Mouse (Mus musculus) embryonic facial prominence, embryonic 13.5 days (tissue): ENCODE measurements around the gene Dgcr8. TPM values are rescaled to one million over a fixed set of nuclear protein-coding genes. Genes with fewer than 3 reads are reported as not detected.
A peak's percentile ranks its signal among the peaks of the same experiment; 100 is the strongest.

ENCODE experiments used
- ATAC-seq: fragments of 200-750 bp; cut with Nextera tagmentation; 2 replicates; pipeline ENCODE4 v1.8.0; 2017; ENCODE audit warnings: low read depth; ENCODE audit not compliant: insufficient number of reproducible peaks, insufficient read depth, low FRiP score, low TSS enrichment
- H3K27ac ChIP-seq: fragments of 300-500 bp; sonication (generic); 2 replicates; pipeline ENCODE4 v1.5.1; 2015; ENCODE audit warnings: moderate library complexity, mild to moderate bottlenecking, inconsistent platforms
- H3K27me3 ChIP-seq: fragments of 300-500 bp; sonication (generic); 2 replicates; pipeline ENCODE4 v1.6.1; 2015; ENCODE audit warnings: mild to moderate bottlenecking, inconsistent platforms
- H3K36me3 ChIP-seq: fragments of 300-500 bp; sonication (generic); 2 replicates; pipeline ENCODE4 v1.6.1; 2015; ENCODE audit warnings: mild to moderate bottlenecking, inconsistent platforms
- H3K4me1 ChIP-seq: fragments of 300-500 bp; sonication (generic); 2 replicates; pipeline ENCODE4 v1.6.1; 2015; ENCODE audit warnings: inconsistent platforms
- H3K4me2 ChIP-seq: fragments of 300-500 bp; sonication (generic); 2 replicates; pipeline ENCODE4 v1.6.1; 2015; ENCODE audit warnings: moderate library complexity, mild to moderate bottlenecking, inconsistent platforms
- H3K4me3 ChIP-seq: fragments of 300-500 bp; sonication (generic); 2 replicates; pipeline ENCODE4 v1.5.1; 2015; ENCODE audit warnings: mild to moderate bottlenecking, inconsistent platforms
- H3K9ac ChIP-seq: fragments of 300-500 bp; sonication (generic); 2 replicates; pipeline ENCODE4 v1.6.1; 2015; ENCODE audit warnings: mild to moderate bottlenecking, inconsistent platforms
- H3K9me3 ChIP-seq: fragments of 300-500 bp; sonication (generic); 2 replicates; pipeline ENCODE4 v1.6.1; 2016; ENCODE audit warnings: inconsistent platforms
- WGBS: fragments of 180-500 bp; shearing (Covaris S2); methylation state at CpG from one replicate; pipeline ENCODE4 v1.1.7; 2015; ENCODE audit warnings: mixed read lengths; 5-methylcytosine and 5-hydroxymethylcytosine counted together
- polyA plus RNA-seq: library from polyadenylated mRNA; unstranded; fragments of >200 nt; fragmentation: Nextera tagmentation; extraction: Ambion mirVana; gene quantifications from 2 replicates; pipeline ENCODE4 v1.2.1, GENCODE M21; 2015

The Dgcr8 gene
- polyA plus RNA-seq, 1 experiment from 2014 or later = 38.6 TPM

DNA sequence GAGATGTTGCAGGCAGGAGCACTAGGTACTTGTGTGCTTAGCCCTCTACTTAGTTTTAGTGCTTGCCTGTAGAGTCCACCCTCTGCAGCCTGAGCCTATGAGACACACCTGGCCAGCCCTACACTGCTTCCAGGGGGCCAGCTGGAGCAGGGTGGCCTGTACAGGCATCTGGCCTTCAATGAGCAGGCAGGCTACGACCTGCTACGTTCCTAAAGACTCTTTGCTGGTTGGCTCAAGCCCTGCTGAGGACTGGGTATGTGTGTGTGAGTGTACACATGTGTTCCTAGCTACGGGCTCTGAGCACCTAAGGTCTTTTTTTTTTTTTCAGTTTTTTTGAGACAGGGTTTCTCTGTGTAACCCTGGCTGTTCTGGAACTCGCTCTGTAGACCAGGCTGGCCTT, 57.6 kb downstream of the Dgcr8 start:
- H3K27me3 ChIP-seq = no peaks in the 10 kb centered on the region
- H3K9ac ChIP-seq = no peak overlapping the region
- no peak overlapping the region for H3K27ac ChIP-seq
- WGBS = 85% methylated on average over 4 of the region's 4 CpGs
- peaks cover 40% of the 10 kb centered on the region for H3K4me1 ChIP-seq
- no peaks in the 10 kb centered on the region for H3K9me3 ChIP-seq
- no peak for ATAC-seq
- peaks cover 23% of the 10 kb centered on the region for H3K36me3 ChIP-seq
- no peak overlapping the region for H3K4me2 ChIP-seq
- no peak overlapping the region for H3K4me3 ChIP-seq

- no peak overlapping the region for H3K27ac ChIP-seq
- H3K9me3 ChIP-seq = no peaks in the 10 kb centered on the region
- no peak overlapping the region for H3K4me3 ChIP-seq
- H3K4me2 ChIP-seq = no peak overlapping the region
- WGBS = 84% methylated on average over 3 of the region's 3 CpGs
- no peaks in the 10 kb centered on the region for H3K27me3 ChIP-seq
- ATAC-seq = no peak
- no peak overlapping the region for H3K9ac ChIP-seq
- peaks cover 27% of the 10 kb centered on the region for H3K36me3 ChIP-seq
- H3K4me1 ChIP-seq = peaks cover 36% of the 10 kb centered on the region
These were observed 58.0 kb downstream of the Dgcr8 start for GRCm38 (mm10) chr16:18231047-18231446.

DNA sequence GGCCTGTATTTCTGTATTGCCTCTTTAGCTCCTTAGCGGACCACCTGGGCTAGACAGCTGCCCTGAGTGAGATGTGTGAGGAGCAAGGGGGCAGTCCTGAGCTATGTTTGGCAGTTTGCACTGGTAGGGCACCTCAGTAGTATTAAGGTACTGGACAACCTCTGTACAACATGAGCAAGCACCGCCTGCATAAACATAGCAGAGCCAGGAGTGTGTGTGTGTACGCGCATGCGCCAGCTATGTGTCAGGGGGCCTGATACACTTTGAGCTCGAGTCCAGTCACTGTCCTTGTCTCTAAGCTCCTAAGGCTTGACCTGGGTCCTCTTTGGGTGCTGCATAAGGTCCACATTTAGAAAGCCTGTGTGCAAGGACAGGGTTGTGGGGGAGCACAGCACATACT, 58.4 kb downstream of the Dgcr8 start:
- ATAC-seq = no peak
- H3K4me3 ChIP-seq = no peak overlapping the region
- WGBS = 89% methylated on average over 6 of the region's 6 CpGs
- H3K27ac ChIP-seq = no peak overlapping the region
- H3K36me3 ChIP-seq = peaks cover 31% of the 10 kb centered on the region
- no peaks in the 10 kb centered on the region for H3K27me3 ChIP-seq
- peaks cover 31% of the 10 kb centered on the region for H3K4me1 ChIP-seq
- no peak overlapping the region for H3K4me2 ChIP-seq
- no peak overlapping the region for H3K9ac ChIP-seq
- H3K9me3 ChIP-seq = no peaks in the 10 kb centered on the region

- no peak overlapping the region for H3K4me2 ChIP-seq
- WGBS = 78% methylated on average over 11 of the region's 11 CpGs
- H3K9me3 ChIP-seq = no peaks in the 10 kb centered on the region
- H3K27ac ChIP-seq = no peak overlapping the region
- ATAC-seq = no peak
- peaks cover 41% of the 10 kb centered on the region for H3K36me3 ChIP-seq
- H3K9ac ChIP-seq = 0 out of 2 replicates have a peak overlapping the region, but pooled peaks have one; percentile 3
- H3K27me3 ChIP-seq = no peaks in the 10 kb centered on the region
- no peak overlapping the region for H3K4me3 ChIP-seq
- peaks cover 31% of the 10 kb centered on the region for H3K4me1 ChIP-seq
These were observed 59.4 kb downstream of the Dgcr8 start for GRCm38 (mm10) chr16:18229622-18230021.

DNA sequence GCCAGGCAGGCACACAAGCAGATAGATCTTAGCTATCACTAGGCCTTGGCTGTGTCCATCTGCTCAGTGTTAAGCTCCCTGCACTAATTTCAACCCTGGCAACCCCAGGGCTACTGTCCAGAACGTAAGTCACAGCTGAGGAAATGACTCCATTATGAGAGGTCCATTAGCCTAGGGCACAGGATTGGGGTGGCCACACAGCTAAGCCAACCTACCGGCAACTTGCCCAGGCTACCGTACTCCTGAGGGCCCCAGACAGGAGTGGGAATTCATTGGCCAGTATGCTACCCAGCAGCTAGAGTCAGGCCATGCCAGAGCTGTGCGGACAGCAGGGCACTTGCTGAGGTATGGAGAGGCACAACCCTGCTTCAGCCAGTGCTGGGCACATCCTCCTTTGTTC, 60.2 kb downstream of the Dgcr8 start:
- H3K9me3 ChIP-seq = no peaks in the 10 kb centered on the region
- H3K9ac ChIP-seq = no peak overlapping the region
- no peak overlapping the region for H3K4me3 ChIP-seq
- H3K4me1 ChIP-seq = peaks cover 25% of the 10 kb centered on the region
- H3K4me2 ChIP-seq = no peak overlapping the region
- peaks cover 49% of the 10 kb centered on the region for H3K36me3 ChIP-seq
- WGBS = 86% methylated on average over 4 of the region's 4 CpGs
- ATAC-seq = no peak
- no peak overlapping the region for H3K27ac ChIP-seq
- no peaks in the 10 kb centered on the region for H3K27me3 ChIP-seq

- peaks cover 58% of the 10 kb centered on the region for H3K36me3 ChIP-seq
- H3K4me1 ChIP-seq = peaks cover 17% of the 10 kb centered on the region
- H3K9me3 ChIP-seq = no peaks in the 10 kb centered on the region
- H3K9ac ChIP-seq = no peak overlapping the region
- no peak overlapping the region for H3K27ac ChIP-seq
- no peaks in the 10 kb centered on the region for H3K27me3 ChIP-seq
- WGBS = 92% methylated on average over 20 of the region's 20 CpGs
- no peak overlapping the region for H3K4me3 ChIP-seq
- H3K4me2 ChIP-seq = no peak overlapping the region
- ATAC-seq = no peak
These were observed 61.1 kb downstream of the Dgcr8 start for GRCm38 (mm10) chr16:18227897-18228422.

DNA sequence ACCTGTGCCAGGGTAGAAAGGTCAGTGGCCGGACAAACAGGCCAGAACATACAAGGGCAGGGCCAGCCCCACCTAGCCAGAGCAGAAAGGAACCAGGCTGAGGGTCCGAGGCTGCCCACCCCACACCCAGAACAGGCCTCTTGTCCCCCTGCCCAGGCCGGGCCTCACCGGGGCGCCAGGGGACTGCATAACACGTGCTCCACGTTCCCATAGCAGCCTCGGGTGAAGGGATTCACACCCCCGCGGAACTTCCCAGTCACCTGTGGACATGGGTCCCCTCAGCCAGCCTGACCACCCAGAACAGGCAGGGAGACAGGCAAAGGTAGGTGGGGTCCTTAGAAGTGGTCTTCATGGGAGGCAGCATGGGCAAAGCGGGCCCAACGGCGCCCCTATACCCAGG, 61.9 kb downstream of the Dgcr8 start:
- Histone ChIP-seq H3K4me3 (no peak overlapping the region), H3K9me3 (no peaks in the 10 kb centered on the region), H3K27ac (no peak overlapping the region), H3K4me2 (no peak overlapping the region), H3K9ac (no peak overlapping the region), H3K36me3 (peaks cover 66% of the 10 kb centered on the region), H3K27me3 (no peaks in the 10 kb centered on the region), H3K4me1 (peaks cover 17% of the 10 kb centered on the region)
- WGBS = 96% methylated on average over 13 of the region's 13 CpGs
- no peak for ATAC-seq

- no peak overlapping the region for H3K4me3 ChIP-seq
- H3K27ac ChIP-seq = no peak overlapping the region
- H3K9me3 ChIP-seq = no peaks in the 10 kb centered on the region
- ATAC-seq = no peak
- no peak overlapping the region for H3K4me2 ChIP-seq
- H3K9ac ChIP-seq = no peak overlapping the region
- peaks cover 10% of the 10 kb centered on the region for H3K4me1 ChIP-seq
- H3K36me3 ChIP-seq = peaks cover 64% of the 10 kb centered on the region
- 85% methylated on average over 11 of the region's 11 CpGs for WGBS
- H3K27me3 ChIP-seq = no peaks in the 10 kb centered on the region
These were observed 66.9 kb downstream of the Dgcr8 start for GRCm38 (mm10) chr16:18222188-18222587.

DNA sequence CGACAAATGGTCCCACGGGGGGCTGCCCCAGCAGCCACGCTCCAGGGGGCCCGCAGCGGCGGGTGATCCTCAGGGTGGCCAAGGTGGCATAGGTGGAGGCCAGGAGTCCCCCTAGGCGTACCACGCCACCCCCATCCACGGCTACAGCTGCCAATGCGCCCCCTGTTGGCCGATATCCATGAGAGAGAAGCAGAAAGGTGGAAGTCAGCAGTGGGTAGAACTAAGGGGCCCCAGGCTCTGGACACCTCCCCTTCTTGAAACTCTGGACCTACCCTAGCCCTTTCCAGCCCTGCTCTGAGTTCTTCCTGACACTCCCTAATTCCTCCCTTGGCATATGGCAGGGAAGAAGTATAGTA, 67.5 kb downstream of the Dgcr8 start:
- Histone ChIP-seq H3K9ac (no peak overlapping the region), H3K27ac (no peak overlapping the region), H3K4me1 (peaks cover 10% of the 10 kb centered on the region), H3K27me3 (no peaks in the 10 kb centered on the region), H3K4me3 (no peak overlapping the region), H3K4me2 (no peak overlapping the region), H3K9me3 (no peaks in the 10 kb centered on the region), H3K36me3 (peaks cover 57% of the 10 kb centered on the region)
- ATAC-seq = no peak
- WGBS = 76% methylated on average over 11 of the region's 11 CpGs

DNA sequence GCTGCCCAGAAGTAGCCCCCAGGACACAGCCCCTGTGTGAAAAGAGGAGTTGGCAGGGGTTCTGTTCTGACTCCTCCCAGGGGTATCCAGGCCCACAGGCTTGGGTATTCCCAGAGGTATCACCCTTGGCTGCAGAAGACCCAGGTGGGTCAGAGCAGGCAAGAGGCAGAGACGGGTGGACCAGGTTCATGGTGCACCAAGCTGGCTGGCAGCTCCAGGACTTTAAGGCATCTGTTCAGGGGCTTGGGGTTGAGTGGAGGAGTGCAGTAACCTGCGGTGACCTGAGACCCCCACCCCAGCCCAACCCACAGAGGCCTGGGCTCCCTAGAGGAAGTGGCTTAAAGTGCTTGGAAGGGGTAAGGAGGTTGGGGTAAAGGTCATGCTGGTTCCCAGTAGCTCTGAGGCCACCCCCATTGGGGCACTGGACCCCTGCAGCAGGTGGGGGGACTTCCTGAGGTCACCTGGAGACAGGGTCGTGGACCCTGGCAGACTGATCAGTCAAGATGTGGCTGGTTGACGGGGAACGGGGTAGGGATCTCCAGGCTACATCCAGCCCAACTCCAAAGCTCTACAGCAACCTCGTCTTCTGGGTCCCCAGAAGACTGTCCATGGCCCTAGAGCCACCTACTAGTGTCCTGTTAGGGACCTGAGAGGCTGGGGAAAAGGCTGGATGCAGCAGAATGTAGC, 68.0 kb downstream of the Dgcr8 start:
- WGBS = 88% methylated on average over 6 of the region's 6 CpGs
- no peak for ATAC-seq

GRCm38 (mm10) chr16:18220001-18220400, 69.0 kb downstream of the Dgcr8 start:
- WGBS = 59% methylated on average over 8 of the region's 8 CpGs
- H3K36me3 ChIP-seq = peaks cover 42% of the 10 kb centered on the region
- H3K4me1 ChIP-seq = peaks cover 10% of the 10 kb centered on the region
- peak overlapping the region; percentile 40 for H3K9ac ChIP-seq
- ATAC-seq = no peak; the same call in 1 of the 2 replicates
- H3K4me2 ChIP-seq = no peak overlapping the region
- H3K9me3 ChIP-seq = no peaks in the 10 kb centered on the region
- no peak overlapping the region for H3K27ac ChIP-seq
- H3K4me3 ChIP-seq = no peak overlapping the region
- no peaks in the 10 kb centered on the region for H3K27me3 ChIP-seq

More for the DNA sequence above, 68.0 kb downstream of the Dgcr8 start:
- Histone ChIP-seq H3K36me3 (peaks cover 52% of the 10 kb centered on the region), H3K4me3 (no peak overlapping the region), H3K9ac (no peak overlapping the region), H3K27ac (no peak overlapping the region), H3K9me3 (no peaks in the 10 kb centered on the region), H3K4me2 (no peak overlapping the region), H3K4me1 (peaks cover 10% of the 10 kb centered on the region), H3K27me3 (no peaks in the 10 kb centered on the region)

DNA sequence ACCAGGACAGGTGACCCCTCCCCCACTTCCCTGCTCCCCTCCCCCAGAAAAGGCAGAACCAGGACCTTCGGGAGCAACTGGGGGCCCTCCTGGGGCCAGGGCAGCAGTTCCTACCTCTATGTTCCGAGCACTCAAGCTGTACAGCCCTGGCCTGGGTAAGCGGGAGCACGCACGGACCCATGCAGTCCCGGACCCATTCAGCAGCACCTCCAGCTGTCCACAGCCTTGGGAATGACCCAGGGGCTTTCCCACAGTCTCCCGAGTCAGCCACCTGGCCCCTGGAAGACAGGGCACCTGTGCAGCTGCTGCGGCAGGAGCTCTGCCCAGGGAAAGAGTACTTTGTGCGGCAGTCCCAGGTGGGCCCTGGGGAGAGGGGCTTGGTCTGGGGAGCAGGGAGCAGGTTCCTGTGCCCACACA, 70.5 kb downstream of the Dgcr8 start:
- H3K4me3 ChIP-seq = no peak overlapping the region
- no peak overlapping the region for H3K27ac ChIP-seq
- peaks cover 10% of the 10 kb centered on the region for H3K4me1 ChIP-seq
- no peak overlapping the region for H3K9ac ChIP-seq
- 67% methylated on average over 9 of the region's 9 CpGs for WGBS
- no peaks in the 10 kb centered on the region for H3K9me3 ChIP-seq
- no peak overlapping the region for H3K4me2 ChIP-seq
- peaks cover 28% of the 10 kb centered on the region for H3K36me3 ChIP-seq
- ATAC-seq = no peak
- no peaks in the 10 kb centered on the region for H3K27me3 ChIP-seq
